Mouse (Mus musculus) G1E-ER4 (cell line): Measurements from ENCODE around the gene Ereg. TPM values are rescaled to one million over a fixed set of nuclear protein-coding genes. Genes with fewer than 3 reads are reported as not detected.

Source experiments
- GATA1 ChIP-seq: IDR thresholded peaks from one replicate; pipeline ENCODE4 v1.8.0; 2012; ENCODE audit warnings: low read length, inconsistent platforms
- polyA plus RNA-seq: library from polyadenylated mRNA; stranded (reverse); fragments of >175 nt; gene quantifications from 2 replicates; pipeline ENCODE4 v1.2.3, GENCODE M21; 2012

The Ereg gene
- not detected in 2 replicates for polyA plus RNA-seq

DNA sequence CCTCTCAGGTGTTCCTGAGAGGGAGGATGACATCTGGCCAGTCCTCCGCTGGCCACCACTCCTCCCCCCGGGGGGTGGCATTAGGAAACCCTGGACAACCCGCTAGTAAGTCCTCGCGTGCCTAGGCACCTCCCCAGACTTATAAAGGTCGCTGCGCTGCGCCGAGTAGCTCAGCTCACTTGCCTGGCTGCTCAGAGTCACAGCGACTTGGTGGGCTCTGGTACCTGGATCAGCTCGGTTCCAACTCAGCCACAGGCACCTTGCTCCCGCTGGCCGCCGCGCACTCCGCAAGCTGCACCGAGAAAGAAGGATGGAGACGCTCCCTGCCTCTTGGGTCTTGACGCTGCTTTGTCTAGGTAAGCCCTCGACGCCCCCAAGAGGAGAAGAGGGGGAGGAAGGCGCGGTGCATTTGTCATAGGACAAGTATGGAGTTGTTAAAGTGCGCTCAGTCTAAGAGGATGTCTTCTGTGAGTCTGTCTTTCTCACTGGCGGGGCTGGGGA is at the start of gene Ereg:
Ereg (plus strand) TSS at position 173 of the 501 bp plus-strand sequence.
- no peak for TF ChIP-seq GATA1

DNA sequence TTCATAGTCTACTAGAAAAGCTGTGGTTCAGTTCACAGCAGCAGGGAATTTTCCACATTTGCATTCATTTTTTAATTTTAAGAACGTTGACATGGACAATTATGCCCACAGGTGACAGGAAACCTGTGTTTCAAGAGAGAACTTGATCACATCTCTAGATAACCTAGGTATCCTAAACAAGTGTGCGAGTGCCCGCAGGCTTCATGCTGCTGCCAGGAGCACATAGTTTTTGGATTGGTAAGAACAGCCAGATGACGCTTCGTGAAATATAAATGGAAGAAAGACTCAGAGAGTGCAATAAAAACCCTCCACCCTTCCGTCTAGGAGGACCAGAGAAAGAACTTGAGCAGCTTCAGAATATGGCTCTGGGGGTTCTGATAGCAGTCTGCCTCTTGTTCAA is 47.3 kb upstream of the Ereg start, which contains the start of gene Epgn:
Epgn (plus strand) TSS at position 301 of the 400 bp plus-strand sequence.
- TF ChIP-seq GATA1, result no peak

DNA sequence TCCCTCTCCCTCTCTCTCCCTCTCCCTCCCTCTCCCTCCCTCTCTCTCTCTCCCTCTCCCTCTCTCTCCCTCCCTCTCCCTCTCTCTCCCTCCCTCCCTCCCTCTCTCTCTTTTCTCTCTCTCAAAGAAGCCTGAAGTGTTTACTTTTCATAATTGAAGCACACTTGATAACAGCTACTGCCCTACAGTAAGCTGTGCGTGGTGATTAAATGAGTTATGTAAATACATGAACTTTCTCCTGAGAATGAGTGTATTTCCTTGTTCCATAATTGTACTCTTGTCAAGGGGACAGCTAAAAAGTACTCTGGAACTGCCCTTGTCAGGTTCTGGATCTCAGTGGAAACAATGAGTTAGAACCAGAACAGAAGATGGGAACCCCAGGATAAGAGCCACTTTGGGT is 46.6 kb upstream of the Ereg start:
- no peak for TF ChIP-seq GATA1

DNA sequence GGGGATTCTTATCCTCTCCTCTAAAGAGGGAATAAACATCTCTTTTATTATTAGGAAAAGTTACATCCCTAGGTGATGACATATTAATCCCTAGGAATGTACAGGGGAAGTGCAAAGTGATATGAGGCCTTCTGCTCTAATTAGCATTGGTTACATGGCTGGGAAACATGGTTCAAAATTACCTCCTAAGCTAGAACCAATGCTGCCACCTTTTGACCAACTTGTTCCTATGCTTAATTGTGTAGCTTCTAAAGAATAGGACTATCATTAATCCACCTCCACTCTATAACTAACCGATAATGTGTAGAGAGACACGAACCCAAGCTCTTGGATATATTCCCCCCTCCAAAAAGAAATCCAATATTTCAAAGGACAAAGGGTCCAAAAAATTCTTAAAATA is 43.8 kb upstream of the Ereg start:
- TF ChIP-seq GATA1, result no peak

DNA sequence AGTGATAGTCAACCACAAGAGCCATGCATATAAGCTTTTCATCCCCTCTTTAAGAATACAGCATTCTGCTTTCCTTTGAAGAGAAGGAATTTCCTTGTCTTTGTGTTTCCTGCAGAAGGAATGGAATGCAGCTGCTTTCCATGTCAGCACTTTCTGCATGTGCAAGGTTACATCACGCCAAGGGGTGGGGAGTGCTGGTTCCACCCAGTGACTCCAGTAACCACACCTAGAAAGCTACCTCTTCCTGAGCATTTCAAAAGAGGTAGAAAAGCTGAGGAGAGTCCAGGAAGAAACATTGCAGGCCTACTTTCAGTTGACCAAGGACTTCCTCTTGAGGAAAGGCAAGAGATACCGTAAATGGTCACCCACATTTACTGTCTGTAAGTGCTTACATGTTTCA is 39.1 kb upstream of the Ereg start:
- TF ChIP-seq GATA1, result no peak

DNA sequence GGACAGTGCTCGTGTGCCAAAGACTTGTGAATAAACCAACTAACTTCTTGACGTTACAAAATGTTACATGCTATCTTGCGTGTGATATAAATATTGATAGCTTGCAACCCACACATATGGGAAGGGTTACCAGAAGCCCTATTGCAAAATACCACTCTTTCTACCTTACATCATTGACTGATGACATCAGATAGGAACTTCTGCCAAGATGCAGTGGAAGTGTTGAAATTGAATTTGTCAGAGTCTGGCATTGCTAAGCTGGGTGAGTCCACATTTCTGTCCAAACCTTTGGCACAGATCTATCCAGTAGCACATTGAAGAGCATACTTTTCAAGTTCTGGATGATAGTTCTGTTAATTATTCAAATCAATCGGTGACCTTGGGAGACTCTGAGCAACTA is 37.8 kb upstream of the Ereg start:
- no peak for TF ChIP-seq GATA1

DNA sequence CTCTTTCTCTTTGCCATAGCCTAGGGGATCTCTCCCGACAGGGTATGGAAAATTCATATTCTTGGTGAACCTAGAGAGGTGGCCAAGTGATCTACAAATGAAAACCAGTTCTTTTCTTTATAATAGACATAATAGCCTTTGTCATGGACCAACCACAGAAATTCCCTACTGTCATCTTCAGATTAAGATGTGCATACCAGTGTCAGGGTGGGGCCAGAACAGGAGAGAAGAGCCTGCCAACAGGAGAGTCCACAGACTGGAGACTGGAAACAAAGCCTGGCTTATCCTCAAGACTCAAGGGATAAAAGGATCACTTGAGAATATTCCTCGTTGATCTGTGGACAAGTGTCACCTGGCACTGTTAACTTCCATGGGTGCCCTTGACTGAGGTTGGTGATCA is 36.7 kb upstream of the Ereg start:
- TF ChIP-seq GATA1, result no peak

DNA sequence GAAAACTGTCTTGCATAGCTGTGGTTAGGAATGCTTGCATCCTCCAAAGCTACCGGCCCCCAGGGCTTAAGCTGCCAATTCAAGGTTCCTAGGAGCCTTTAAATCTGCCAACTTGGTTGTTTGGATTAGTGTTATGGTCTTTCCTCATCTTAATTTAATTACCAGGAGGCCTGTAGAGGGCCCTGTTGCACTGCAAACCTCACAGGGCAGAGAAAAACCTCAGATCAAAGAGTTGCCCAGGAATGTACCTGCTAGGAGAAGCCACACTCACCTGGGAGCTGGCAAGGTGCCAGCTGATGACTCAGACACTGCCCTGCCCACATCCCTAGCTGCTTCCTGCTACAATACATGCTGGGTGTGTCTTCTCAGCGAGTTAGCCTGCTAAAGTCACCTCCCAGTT is 35.9 kb upstream of the Ereg start:
- TF ChIP-seq GATA1, result no peak

DNA sequence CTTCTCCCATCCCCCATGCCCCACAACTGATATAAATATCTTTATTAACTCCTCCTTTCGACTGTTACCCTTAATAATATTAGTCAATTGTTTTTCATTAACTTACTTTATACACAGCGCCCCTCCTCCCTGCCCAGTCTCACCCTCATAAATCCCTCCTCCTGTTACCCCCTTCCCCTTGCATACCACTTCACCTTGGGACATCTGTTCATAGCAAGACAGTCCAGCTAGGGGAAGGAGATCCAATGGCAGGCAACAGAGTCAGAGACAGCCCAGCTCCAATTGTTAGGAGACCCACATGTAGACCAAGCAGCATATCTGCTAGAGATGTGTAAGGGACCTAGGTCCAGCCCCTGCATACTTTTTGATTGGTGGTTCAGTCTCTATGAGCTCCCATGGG is 35.5 kb upstream of the Ereg start:
- TF ChIP-seq GATA1, result no peak

DNA sequence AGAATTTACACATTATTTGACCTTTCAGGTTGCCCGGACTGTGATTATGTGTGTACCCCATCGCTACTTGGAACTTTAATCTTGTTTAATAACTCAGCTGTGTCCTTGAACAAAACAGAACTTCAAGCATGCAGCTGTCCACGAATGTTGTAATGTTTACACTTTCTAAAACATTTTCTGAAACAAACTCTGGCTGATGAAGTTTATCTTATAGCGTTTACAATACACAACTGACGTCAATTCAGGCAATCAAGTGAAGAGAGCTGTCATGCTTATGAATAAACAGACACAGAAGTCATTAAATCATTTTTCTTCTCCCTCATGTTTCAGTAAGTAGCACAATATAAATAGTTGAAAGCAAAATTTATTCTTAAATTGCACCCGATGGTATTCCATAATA is 26.4 kb upstream of the Ereg start:
- TF ChIP-seq GATA1, result no peak

DNA sequence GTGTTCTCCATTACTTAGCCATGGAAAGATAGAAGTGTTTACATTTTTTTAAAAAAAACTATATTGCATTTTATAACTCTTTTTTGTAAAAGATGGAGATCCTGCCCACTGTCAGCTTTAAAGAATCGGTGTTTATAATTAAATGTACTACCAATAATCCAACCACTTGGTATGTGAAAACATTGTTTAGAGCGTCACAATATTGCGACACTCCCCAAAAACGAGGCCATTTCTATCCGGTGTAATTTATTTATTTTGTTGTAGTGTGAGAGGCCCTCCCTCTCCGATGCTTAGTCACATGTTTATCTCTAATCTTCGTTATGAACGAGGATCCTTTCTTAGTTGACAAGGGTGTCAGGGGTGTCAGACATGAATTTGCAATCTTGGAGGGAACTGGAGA is 26.0 kb upstream of the Ereg start:
- TF ChIP-seq GATA1, result no peak

DNA sequence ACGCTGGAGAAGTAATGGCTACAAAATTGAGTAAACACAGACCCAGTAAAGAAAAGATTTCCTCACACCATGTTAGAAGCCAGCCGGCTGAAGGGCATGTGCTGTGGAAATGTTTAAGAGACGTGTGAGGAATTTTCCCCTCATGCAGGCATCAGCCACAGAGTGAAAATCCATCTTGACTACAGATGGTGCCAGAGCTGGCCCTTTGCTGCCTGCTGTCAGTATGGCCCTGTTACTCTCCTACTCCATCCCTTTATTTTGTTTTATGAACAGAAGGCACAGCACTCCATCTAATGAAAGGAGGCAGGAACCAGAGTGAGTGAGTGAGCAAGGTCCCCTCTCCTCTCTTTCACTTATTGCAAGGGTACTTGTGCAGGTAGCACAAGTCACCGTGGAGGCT is 2.1 kb upstream of the Ereg start:
- no peak for TF ChIP-seq GATA1

DNA sequence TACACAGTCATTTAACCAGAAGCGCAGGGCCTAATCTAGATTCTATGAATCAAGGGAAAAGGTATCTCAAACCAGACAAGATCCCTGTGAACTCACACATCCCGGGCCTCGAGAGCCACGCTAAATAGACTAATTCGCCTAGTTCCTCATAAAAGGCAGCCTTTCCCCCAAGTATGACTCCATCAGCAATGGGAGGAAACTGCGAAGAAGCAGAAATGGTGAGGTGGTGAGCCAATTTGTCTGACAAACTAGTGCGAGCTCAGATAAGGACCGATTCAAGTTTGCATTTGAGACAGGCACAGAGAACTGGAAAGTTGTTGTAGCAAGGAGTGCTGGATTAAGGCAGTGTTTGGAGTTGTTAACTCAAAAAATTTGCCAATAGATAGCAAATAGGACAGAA is 796 bp upstream of the Ereg start:
- TF ChIP-seq GATA1, result no peak

DNA sequence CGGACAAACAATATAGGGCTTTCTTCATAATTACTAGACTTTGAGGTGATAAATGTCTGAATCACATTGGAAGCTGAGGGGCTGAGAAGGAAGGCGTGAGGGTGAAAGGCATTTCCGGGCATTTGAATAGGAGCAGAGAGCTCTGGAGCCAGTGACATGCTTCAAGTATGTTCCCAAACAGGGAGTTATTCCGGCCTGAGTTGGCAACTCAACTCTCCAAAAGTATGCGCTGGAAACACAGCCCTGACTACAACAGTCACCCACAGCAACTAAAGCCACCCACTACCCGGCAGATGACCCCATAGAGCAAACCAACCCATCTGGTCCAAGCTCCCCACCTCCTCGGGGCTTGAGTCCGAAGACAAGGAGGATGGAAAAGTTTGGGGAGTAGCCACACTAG is 396 bp upstream of the Ereg start:
- no peak for TF ChIP-seq GATA1

DNA sequence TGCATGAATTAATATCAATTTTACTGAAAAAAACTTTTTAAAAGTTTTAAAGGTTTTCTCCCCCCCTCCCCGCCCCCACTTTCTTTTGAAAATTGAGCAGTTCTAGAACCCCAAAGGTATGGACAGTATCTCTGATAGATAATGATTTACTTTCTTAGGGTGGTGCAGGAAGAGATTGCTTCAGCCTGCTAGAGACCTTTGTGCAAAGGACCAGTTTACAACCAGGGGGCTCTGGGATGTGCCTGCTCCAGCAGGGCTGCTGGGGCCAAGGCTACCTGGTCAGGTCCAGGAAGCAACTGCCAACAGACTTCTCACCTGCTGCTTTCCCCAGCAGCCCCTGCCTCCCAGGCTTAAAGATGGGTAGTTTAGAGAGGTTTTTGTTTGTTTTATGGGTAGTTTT is 599 bp downstream of the Ereg start:
- no peak for TF ChIP-seq GATA1

DNA sequence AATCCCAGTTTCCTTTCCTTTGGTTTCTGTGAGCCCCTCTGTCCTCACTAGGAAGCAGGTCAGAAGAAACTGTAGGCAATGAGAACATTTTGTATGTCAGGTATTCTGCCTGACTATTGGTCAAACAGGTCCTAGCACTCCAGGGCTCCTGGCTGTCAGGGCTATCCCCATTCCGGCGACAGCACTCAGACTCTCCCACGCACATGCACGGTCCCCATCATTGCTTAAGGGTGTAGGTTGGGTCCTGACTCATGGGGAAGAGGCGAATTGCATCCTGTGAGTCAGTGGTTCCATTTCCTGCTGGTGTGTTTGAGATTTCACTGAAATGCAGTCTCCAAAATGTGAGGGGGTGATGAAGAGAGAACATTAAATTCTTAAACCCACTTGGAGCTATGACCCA is 8.6 kb downstream of the Ereg start:
- TF ChIP-seq GATA1, result no peak

DNA sequence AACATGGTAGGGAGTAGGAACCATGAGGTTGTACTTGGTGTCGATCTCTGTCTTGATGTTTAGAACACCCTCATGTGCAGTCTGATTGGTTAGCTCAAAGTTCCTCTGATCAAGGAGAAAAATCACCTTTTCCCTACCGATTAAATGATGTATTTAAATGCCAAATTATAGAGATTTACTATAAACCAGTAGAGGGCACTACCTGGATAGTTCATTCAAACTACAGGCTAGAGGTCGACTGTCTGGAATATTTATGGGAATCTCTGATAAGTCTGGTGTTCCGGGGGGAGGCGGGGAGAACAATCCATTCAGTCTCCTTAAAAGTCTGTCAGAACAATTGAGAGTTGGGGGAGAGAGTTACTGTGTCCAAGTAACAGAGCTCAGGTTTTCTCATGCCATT is 10.9 kb downstream of the Ereg start:
- TF ChIP-seq GATA1, result no peak

DNA sequence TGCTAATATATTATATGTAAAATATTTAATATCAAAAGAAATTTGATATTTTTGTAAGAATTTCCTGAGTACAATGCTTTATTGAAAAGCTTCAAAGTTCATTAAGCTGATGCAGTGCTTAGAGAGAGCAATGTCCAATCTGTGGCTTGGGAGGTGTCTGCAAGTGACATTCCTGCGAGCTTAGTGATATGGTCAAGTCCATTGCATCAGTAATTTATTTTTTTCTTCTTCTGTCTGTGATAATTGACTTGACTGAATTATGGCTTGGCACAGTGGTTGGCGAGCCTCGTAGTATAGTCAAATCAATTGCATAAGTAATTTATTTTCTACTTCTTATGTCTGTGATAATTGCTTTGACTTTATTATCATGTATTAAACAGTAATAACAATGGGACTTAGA is 15.9 kb downstream of the Ereg start:
- TF ChIP-seq GATA1, result no peak
